Mouse (Mus musculus) liver, embryonic 12.5 days (tissue): Measurements from ENCODE around the gene Cdcp1. TPM values are rescaled to one million over a fixed set of nuclear protein-coding genes. Genes with fewer than 3 reads are reported as not detected.
A peak's percentile ranks its signal among the peaks of the same experiment; 100 is the strongest.

Source experiments
- ATAC-seq: fragments of 200-750 bp; cut with Nextera tagmentation; 2 replicates; pipeline ENCODE4 v1.8.0; 2017; ENCODE audit warnings: moderate number of reproducible peaks, mild to moderate bottlenecking, moderate library complexity
- H3K27ac ChIP-seq: fragments of 300-500 bp; sonication (generic); 2 replicates; pipeline ENCODE4 v1.5.1; 2016; ENCODE audit warnings: mild to moderate bottlenecking
- H3K27me3 ChIP-seq: fragments of 300-500 bp; sonication (generic); replicated peaks from 2 replicates; pipeline ENCODE4 v1.6.1; 2016; ENCODE audit warnings: mild to moderate bottlenecking, moderate library complexity
- H3K36me3 ChIP-seq: fragments of 300-500 bp; sonication (generic); 2 replicates; pipeline ENCODE4 v1.6.1; 2016; ENCODE audit warnings: mild to moderate bottlenecking, moderate library complexity
- H3K4me1 ChIP-seq: fragments of 300-500 bp; sonication (generic); 2 replicates; pipeline ENCODE4 v1.6.1; 2016
- H3K4me2 ChIP-seq: fragments of 300-500 bp; sonication (generic); 2 replicates; pipeline ENCODE4 v1.6.1; 2016; ENCODE audit warnings: mild to moderate bottlenecking, moderate library complexity
- H3K4me3 ChIP-seq: fragments of 300-500 bp; sonication (generic); 2 replicates; pipeline ENCODE4 v1.5.1; 2016; ENCODE audit warnings: mild to moderate bottlenecking, moderate library complexity
- H3K9ac ChIP-seq: fragments of 300-500 bp; sonication (generic); 2 replicates; pipeline ENCODE4 v1.6.1; 2016; ENCODE audit warnings: mild to moderate bottlenecking, moderate library complexity
- H3K9me3 ChIP-seq: fragments of 300-500 bp; sonication (generic); replicated peaks from 2 replicates; pipeline ENCODE4 v1.6.1; 2016; ENCODE audit warnings: mild to moderate bottlenecking, moderate library complexity
- whole genome bisulfite sequencing: fragments of 180-500 bp; shearing (Covaris S2); methylation state at CpG from one replicate; pipeline ENCODE4 v1.1.7; 2016; ENCODE audit not compliant: insufficient replicate concordance; 5-methylcytosine and 5-hydroxymethylcytosine counted together
- polyA plus RNA-seq: library from polyadenylated mRNA; unstranded; fragments of >200 nt; fragmentation: Nextera tagmentation; extraction: Ambion mirVana; gene quantifications from 2 replicates; pipeline ENCODE4 v1.2.1, GENCODE M21; 2016

Gene Cdcp1
- polyA plus RNA-seq, 1 experiment from 2014 or later, result 0.18 TPM

DNA sequence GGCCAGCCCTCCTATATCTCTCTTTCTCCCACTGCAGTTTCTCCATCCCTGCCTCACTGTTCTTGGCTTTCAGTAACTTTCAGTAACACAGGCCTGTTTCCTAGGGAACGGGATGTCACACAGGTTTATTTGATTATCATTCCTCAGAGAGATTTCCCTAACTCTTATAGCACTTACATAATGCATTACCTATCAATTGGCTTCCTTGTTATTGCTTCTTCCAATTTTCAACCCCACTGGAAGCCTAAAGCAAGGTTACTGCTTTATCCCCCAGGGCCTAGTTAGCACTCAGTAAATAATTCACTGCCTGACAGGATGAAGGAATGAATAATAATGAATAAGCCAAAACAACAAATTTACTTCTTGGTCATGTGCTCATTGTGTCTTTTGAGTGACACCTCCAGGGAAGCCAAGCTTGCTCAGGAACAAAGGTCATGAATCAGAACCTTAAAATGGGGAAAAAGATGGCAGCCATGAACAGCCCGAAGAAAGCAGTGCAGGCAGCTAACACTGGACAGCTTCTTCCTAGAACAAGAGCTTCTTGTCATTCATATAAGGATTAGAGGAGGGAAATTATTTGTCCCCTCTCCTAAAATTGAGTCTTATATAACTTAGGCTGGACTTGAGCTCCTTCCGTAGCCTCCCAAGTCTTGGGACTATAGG, 49.9 kb downstream of the Cdcp1 start:
- no peak overlapping the region for H3K27ac ChIP-seq
- H3K9me3 ChIP-seq, result no peaks in the 10 kb centered on the region
- no peaks in the 10 kb centered on the region for H3K36me3 ChIP-seq
- 78% methylated on average over 3 of the region's 3 CpGs for WGBS
- H3K4me2 ChIP-seq, result no peak overlapping the region
- H3K27me3 ChIP-seq, result no peaks in the 10 kb centered on the region
- H3K9ac ChIP-seq, result no peak overlapping the region
- no peak overlapping the region for H3K4me3 ChIP-seq
- no peaks in the 10 kb centered on the region for H3K4me1 ChIP-seq
- no peak for ATAC-seq

DNA sequence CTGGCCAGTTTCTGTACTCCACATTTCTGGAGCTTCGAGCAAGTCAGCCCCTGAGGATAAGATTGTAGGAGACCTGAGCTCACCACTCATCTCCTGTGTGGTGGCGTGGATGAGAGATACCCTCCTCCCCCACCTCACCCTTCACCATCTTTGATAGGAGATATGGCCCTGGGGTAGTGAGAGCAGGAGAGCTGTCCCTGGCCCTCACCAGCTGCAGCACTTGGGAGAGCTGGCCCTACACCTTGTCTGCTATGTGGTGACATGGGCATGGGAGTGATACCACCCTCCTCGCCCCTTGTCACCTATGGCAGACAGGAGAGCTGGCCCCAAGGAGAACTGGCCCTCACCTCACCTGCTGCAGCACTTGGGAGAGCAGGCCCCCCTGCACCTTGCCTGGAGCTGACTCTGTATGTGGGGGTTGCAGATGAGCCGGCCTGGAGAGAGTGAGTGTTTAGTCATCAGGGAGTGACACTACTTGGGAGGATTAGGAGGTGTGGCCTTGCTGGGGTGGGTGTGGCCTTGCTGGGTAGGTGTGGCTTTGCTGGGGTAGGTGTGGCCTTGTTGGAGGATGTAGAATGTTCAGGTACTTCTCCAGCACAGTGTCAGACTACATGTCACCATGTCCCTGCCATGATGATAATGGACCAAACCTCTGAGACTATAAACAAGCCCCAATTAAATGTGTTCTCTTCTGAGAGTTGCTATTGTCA, 52.7 kb downstream of the Cdcp1 start:
- H3K4me3 ChIP-seq, result no peak overlapping the region
- no peaks in the 10 kb centered on the region for H3K36me3 ChIP-seq
- H3K9me3 ChIP-seq, result no peaks in the 10 kb centered on the region
- ATAC-seq, result peak; percentile 61
- 68% methylated on average over 4 of the region's 4 CpGs for WGBS
- H3K27ac ChIP-seq, result no peak overlapping the region
- no peak overlapping the region for H3K9ac ChIP-seq
- no peak overlapping the region for H3K4me2 ChIP-seq
- no peaks in the 10 kb centered on the region for H3K4me1 ChIP-seq
- H3K27me3 ChIP-seq, result no peaks in the 10 kb centered on the region

DNA sequence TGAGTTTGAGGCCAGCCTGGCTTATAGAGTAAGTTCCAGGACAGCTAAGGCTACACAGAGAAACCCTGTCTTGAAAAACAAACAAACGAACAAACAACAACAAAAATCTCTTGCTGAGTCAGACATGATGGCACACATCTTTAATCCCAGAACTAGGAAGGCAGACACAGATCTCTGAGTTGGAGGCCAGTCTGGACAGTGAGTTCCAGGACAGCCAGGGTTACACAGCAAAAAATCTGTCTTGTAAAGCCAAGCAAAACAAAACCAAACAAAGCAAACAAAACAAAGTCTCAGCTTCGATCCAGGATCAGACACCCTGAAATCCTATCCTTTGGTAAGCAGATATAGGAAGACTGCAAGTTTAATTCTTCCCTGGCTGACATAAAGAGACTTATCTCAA, 54.0 kb downstream of the Cdcp1 start:
- Histone ChIP-seq H3K9ac (no peak overlapping the region), H3K4me1 (peaks cover 4% of the 10 kb centered on the region)

DNA sequence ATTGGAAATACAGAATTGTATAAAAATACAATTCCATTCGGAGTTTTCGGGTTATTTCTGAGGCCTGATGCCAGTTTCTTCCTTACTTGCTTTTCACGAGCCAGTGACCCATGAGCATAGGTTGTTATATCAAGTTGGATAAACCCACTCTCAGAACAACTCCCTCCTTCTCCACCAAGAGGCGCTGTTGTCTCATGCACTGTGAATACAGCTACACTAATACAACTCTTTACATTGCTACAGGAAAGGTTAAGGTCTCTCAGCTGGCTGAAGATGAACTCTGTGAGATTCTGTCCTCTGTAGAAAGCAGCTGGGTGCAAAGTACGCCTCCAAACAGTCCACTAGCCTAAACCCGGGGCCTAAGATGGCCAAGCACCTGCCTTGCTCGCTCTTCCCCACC, 56.5 kb downstream of the Cdcp1 start:
- H3K27ac ChIP-seq, result no peak overlapping the region
- no peaks in the 10 kb centered on the region for H3K9me3 ChIP-seq
- 45% methylated on average over 7 of the region's 7 CpGs for WGBS
- H3K9ac ChIP-seq, result no peak overlapping the region
- peaks cover 6% of the 10 kb centered on the region for H3K4me1 ChIP-seq
- H3K27me3 ChIP-seq, result no peaks in the 10 kb centered on the region; the same call in 1 of the 2 replicates
- H3K4me2 ChIP-seq, result no peak overlapping the region
- no peak overlapping the region for H3K4me3 ChIP-seq
- no peaks in the 10 kb centered on the region for H3K36me3 ChIP-seq
- ATAC-seq, result peak; percentile 18; the same call in 1 of the 2 replicates

More for the DNA sequence above, 54.0 kb downstream of the Cdcp1 start:
- Histone ChIP-seq H3K27ac (no peak overlapping the region), H3K4me2 (no peak overlapping the region), H3K4me3 (no peak overlapping the region), H3K36me3 (no peaks in the 10 kb centered on the region), H3K27me3 (no peaks in the 10 kb centered on the region; the same call in 1 of the 2 replicates), H3K9me3 (no peaks in the 10 kb centered on the region)
- ATAC-seq, result no peak
- 56% methylated on average over 2 of the region's 2 CpGs for WGBS

DNA sequence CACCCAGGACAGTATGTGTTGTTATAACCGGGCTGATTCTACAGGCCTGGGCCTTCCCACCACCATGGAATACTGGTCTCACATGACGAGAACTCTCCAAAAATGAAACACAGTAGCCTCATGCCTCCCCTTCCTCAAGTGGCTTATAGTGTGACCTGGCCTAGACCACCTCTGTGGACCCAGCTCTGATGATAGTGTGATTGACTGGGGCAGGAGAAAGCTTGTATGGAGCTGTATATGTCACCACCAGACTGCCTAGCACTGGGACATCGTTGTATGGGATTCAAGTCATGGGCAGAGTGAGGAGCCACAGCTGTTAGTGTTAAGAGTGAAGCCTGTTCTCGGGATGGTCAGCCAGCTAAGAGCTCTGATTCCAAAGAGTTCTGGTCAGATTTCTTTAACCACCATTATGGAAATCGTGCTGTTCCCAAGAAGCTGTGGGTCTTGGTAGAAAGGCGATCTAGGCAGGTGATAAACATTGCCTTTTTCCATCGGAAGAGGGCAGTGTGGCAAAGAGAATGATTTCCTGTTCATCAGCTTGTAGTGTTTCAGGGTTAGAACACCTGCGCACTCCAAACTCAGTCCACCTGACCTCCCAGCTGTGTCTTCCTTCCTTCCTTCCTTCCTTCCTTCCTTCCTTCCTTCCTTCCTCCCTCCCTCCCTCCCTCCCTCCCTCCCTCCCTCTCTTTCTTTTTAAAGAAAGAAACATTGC, 57.6 kb downstream of the Cdcp1 start:
- H3K9ac ChIP-seq, result no peak overlapping the region
- H3K27me3 ChIP-seq, result no peaks in the 10 kb centered on the region; the same call in 1 of the 2 replicates
- no peak overlapping the region for H3K4me2 ChIP-seq
- H3K4me3 ChIP-seq, result no peak overlapping the region
- WGBS, result 43% methylated on average over 8 of the region's 8 CpGs
- no peaks in the 10 kb centered on the region for H3K9me3 ChIP-seq
- ATAC-seq, result no peak
- no peak overlapping the region for H3K27ac ChIP-seq
- no peaks in the 10 kb centered on the region for H3K36me3 ChIP-seq
- H3K4me1 ChIP-seq, result peaks cover 6% of the 10 kb centered on the region

DNA sequence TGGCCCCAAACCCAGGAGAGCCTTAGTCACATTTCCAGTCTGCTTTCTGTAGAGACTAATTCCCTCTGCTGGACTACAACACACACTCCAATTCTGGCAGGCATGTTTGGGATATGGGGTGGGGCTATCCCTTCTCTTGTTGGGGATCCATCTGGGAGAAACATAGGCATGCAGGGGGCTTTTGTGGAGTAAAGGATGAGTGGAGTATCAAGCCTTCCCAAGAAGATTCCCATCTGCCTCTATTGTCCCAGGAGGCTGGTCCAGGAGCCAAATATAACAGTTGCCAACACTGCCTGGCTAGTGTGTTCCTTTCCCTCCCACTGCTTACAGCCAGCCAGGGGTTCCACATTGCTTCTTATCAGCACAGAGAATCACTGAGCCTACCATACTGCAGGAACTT, 58.1 kb downstream of the Cdcp1 start:
- peaks cover 6% of the 10 kb centered on the region for H3K4me1 ChIP-seq
- no peak overlapping the region for H3K4me3 ChIP-seq
- H3K36me3 ChIP-seq, result no peaks in the 10 kb centered on the region
- H3K9ac ChIP-seq, result no peak overlapping the region
- no peaks in the 10 kb centered on the region; the same call in 1 of the 2 replicates for H3K27me3 ChIP-seq
- H3K4me2 ChIP-seq, result no peak overlapping the region
- no peaks in the 10 kb centered on the region for H3K9me3 ChIP-seq
- no peak for ATAC-seq
- H3K27ac ChIP-seq, result no peak overlapping the region

DNA sequence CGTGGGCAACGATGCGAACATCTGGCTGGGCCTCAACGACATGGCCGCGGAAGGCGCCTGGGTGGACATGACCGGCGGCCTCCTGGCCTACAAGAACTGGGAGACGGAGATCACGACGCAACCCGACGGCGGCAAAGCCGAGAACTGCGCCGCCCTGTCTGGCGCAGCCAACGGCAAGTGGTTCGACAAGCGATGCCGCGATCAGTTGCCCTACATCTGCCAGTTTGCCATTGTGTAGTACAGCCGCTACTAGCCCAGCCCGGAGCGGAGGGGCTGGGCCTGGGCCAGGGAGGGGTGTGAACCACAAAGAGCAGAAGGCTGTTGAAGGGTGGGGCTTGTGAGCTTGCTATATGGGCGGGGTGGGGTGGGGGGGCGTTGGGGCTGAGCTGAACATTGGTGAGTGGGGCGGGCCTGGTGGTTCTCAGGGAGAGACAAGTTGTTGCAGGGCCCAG, 58.9 kb downstream of the Cdcp1 start:
- Histone ChIP-seq H3K4me3 (0 out of 2 replicates have a peak overlapping the region, but pooled peaks have one; percentile 12), H3K27me3 (no peaks in the 10 kb centered on the region; the same call in 1 of the 2 replicates), H3K9me3 (no peaks in the 10 kb centered on the region), H3K36me3 (no peaks in the 10 kb centered on the region), H3K4me1 (peaks cover 9% of the 10 kb centered on the region), H3K9ac (no peak overlapping the region), H3K4me2 (peak overlapping the region; percentile 53), H3K27ac (no peak overlapping the region)
- peak; percentile 61; the same call in 1 of the 2 replicates for ATAC-seq
- 41% methylated on average over 30 of the region's 30 CpGs for WGBS

DNA sequence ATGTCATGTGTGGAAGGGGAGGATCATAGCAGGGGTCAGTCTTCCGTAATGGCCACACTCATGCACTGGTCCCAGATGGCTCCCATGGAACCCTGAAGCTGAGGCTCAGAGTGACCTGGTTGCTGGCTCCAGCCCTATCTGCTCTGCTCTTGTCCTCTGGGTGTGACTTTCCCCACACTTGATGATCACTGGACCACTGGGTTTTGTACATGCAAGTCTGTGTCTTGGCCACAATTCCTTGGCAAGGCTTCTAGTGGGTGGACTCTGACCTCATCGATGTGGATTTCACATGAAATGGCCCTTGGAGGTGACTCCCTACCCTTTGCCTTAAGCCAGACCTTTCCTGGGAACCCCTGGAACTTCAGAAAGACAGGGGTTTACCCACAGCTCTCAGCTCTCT, 62.7 kb downstream of the Cdcp1 start:
- Histone ChIP-seq H3K4me2 (no peak overlapping the region), H3K27ac (no peak overlapping the region), H3K36me3 (no peaks in the 10 kb centered on the region), H3K9me3 (no peaks in the 10 kb centered on the region), H3K27me3 (no peaks in the 10 kb centered on the region; the same call in 1 of the 2 replicates), H3K4me1 (peaks cover 9% of the 10 kb centered on the region), H3K9ac (no peak overlapping the region), H3K4me3 (no peak overlapping the region)
- 70% methylated on average over 2 of the region's 2 CpGs for WGBS
- no peak for ATAC-seq

DNA sequence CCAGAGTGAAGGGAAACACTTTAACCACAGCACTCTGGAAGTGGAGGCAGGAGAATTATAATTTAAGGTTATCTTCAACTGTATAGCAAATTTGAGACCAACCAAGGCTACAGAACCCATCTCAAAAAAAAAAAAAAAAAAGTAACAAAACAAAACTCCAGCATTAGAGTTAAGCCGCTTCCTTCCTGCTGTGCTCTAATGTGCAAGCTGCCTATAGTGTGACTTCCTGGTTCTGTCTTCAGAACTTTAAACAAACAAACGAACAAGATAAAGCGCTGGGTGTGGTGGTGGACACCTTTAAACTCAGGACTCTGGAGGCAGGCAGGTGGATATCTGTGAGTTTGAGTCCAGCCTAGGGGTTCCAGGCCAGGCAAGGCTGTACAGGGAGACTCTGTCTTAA, 63.8 kb downstream of the Cdcp1 start:
- H3K9ac ChIP-seq, result no peak overlapping the region
- H3K27me3 ChIP-seq, result no peaks in the 10 kb centered on the region; the same call in 1 of the 2 replicates
- WGBS, result 34% methylated on average over 3 of the region's 3 CpGs
- no peaks in the 10 kb centered on the region for H3K36me3 ChIP-seq
- no peak overlapping the region for H3K4me2 ChIP-seq
- H3K4me1 ChIP-seq, result peaks cover 7% of the 10 kb centered on the region
- no peak overlapping the region for H3K27ac ChIP-seq
- no peaks in the 10 kb centered on the region for H3K9me3 ChIP-seq
- no peak for ATAC-seq
- H3K4me3 ChIP-seq, result no peak overlapping the region

DNA sequence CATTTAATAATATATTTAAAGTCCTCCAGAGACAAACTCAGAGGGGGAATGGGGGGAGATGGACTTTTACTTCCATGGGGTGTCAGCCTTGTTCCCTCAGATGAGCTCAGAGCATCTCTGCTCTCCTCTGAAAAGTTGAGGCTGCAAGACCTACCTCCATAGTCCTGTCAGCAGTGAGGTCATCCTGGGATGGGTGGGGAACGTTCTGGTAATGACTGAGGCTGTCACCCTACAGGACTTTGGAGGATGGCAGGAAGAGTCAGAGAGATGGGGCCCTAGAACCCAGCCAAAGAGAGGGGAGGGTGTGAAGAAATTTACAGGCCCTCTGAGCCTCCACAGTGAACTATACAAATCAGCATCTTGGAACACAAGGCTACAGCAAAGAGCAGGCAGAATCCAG, 64.3 kb downstream of the Cdcp1 start:
- 0 out of 2 replicates have a peak, but pooled peaks cover 3% of the 10 kb centered on the region for H3K4me1 ChIP-seq
- H3K36me3 ChIP-seq, result no peaks in the 10 kb centered on the region
- H3K4me3 ChIP-seq, result no peak overlapping the region
- no peak overlapping the region for H3K27ac ChIP-seq
- H3K9ac ChIP-seq, result no peak overlapping the region
- H3K9me3 ChIP-seq, result no peaks in the 10 kb centered on the region
- H3K4me2 ChIP-seq, result no peak overlapping the region
- ATAC-seq, result no peak
- H3K27me3 ChIP-seq, result no peaks in the 10 kb centered on the region
- WGBS, result 27% methylated on average over 1 of the region's 1 CpGs

DNA sequence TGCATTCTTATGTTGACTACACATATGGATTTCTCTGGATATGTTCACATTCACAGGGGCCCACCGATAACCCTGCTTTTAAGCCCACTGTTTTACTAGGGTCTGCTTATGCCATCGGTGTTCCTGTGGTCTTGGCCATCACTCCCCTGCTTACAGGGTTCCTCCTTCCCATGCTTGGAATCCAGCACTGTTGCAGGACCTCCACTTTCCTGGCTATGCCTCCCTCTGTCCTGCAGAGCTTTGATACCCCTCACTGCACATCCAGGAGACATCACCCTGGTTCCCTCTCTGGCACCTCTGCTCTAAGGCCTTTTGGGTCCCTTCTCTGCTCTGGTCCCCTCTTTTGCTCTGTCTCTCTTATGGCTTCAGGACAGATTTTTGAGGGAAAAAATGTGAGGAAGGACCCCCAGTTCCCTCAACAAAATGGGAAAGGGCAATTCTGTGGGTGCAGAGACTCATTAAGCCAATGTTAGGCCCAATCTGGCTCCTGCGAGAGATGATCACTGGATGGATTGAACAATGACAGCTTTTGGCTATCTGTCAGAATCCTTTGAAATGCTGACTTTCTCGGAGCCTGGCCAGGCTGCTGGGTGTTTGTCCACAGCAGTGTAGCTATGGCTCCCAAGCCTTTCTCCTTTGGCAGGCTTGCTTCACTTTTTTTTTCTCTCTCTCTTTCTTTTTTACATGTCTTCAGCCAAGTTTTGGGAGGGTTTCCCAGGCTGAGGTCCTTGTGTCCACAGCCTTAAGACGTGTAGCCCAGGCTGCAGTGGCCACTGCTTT, 65.4 kb downstream of the Cdcp1 start, which contains the start of gene Clec3b:
Clec3b (plus strand) TSS at position 706 of the 780 bp plus-strand sequence.
- Histone ChIP-seq H3K4me1 (0 out of 2 replicates have a peak, but pooled peaks cover 3% of the 10 kb centered on the region), H3K4me3 (no peak within 1 kb of the TSS), H3K9me3 (peaks cover 5% of the 10 kb centered on the region), H3K27me3 (no peaks in the 10 kb centered on the region), H3K36me3 (peaks cover 5% of the 10 kb centered on the region; the same call in 1 of the 2 replicates), H3K4me2 (no peak within 1 kb of the TSS), H3K9ac (no peak within 1 kb of the TSS), H3K27ac (no peak within 1 kb of the TSS)
- ATAC-seq, result no peak
- WGBS, result 69% methylated on average over 5 of the region's 5 CpGs
